Mouse (Mus musculus) lung, embryonic 14.5 days (tissue): Measurements from ENCODE around the gene Mon1a. TPM values are rescaled to one million over a fixed set of nuclear protein-coding genes. Genes with fewer than 3 reads are reported as not detected.

ENCODE experiments used
- ATAC-seq: fragments of 200-750 bp; cut with Nextera tagmentation; 2 replicates; pipeline ENCODE4 v1.8.0; 2017; ENCODE audit warnings: mild to moderate bottlenecking, moderate TSS enrichment, moderate library complexity; ENCODE audit not compliant: insufficient read depth
- DNase-seq: peaks from one replicate; pipeline ENCODE4 v3.0.0-alpha.2; 2015
- H3K27ac ChIP-seq: fragments of 300-500 bp; sonication (generic); 2 replicates; pipeline ENCODE4 v1.5.1; 2014; ENCODE audit warnings: low read depth, mild to moderate bottlenecking, moderate library complexity
- H3K27me3 ChIP-seq: fragments of 300-500 bp; sonication (generic); 2 replicates; pipeline ENCODE4 v1.6.1; 2014; ENCODE audit warnings: low read length, control low read depth; ENCODE audit not compliant: insufficient read depth
- H3K36me3 ChIP-seq: fragments of 300-500 bp; sonication (generic); 2 replicates; pipeline ENCODE4 v1.6.1; 2014; ENCODE audit warnings: control low read depth; ENCODE audit not compliant: insufficient read depth
- H3K4me1 ChIP-seq: fragments of 300-500 bp; sonication (generic); 2 replicates; pipeline ENCODE4 v1.6.1; 2014; ENCODE audit warnings: antibody characterized with exemption, control low read depth; ENCODE audit not compliant: insufficient read depth
- H3K4me2 ChIP-seq: fragments of 300-500 bp; sonication (generic); 2 replicates; pipeline ENCODE4 v1.6.1; 2014; ENCODE audit warnings: mild to moderate bottlenecking
- H3K4me3 ChIP-seq: fragments of 300-500 bp; sonication (generic); 2 replicates; pipeline ENCODE4 v1.5.1; 2014; ENCODE audit warnings: low read depth, low read length
- H3K9ac ChIP-seq: fragments of 300-500 bp; sonication (generic); 2 replicates; pipeline ENCODE4 v1.6.1; 2014
- H3K9me3 ChIP-seq: fragments of 300-500 bp; sonication (generic); 2 replicates; pipeline ENCODE4 v1.6.1; 2016; ENCODE audit warnings: low read depth, low read length, control low read depth
- CTCF ChIP-seq: IDR thresholded peaks from 2 replicates; pipeline ENCODE4 v1.5.1; 2016; ENCODE audit warnings: antibody characterized with exemption, low read depth
- WGBS: fragments of 180-500 bp; shearing (Covaris S2); extraction: QIAGEN DNeasy Blood & Tissue Kit; methylation state at CpG from one replicate; pipeline ENCODE4 v1.1.7; 2014; 5-methylcytosine and 5-hydroxymethylcytosine counted together
- polyA plus RNA-seq: library from polyadenylated mRNA; unstranded; fragments of >200 nt; fragmentation: Nextera tagmentation; extraction: Ambion mirVana; gene quantifications from 2 replicates; pipeline ENCODE4 v1.2.1, GENCODE M21; 2014

The Mon1a gene
- polyA plus RNA-seq, 1 experiment from 2014 or later = 13.0 TPM

GRCm38 (mm10) chr9:107872350-107873098 lies 15.4 kb upstream of the Mon1a start:
- peaks cover 8% of the 10 kb centered on the region; the same call in 1 of the 2 replicates for H3K4me1 ChIP-seq
- no peaks in the 10 kb centered on the region for H3K36me3 ChIP-seq
- H3K27ac ChIP-seq = peak overlapping the region; percentile 97
- no peak for TF ChIP-seq CTCF
- H3K4me2 ChIP-seq = peak overlapping the region; percentile 71
- H3K9me3 ChIP-seq = no peaks in the 10 kb centered on the region
- H3K27me3 ChIP-seq = no peaks in the 10 kb centered on the region
- ATAC-seq (peak; percentile 100), DNase-seq (peak; percentile 98)
- peak overlapping the region; percentile 90 for H3K4me3 ChIP-seq
- H3K9ac ChIP-seq = peak overlapping the region; percentile 96
- WGBS = under 1% methylated on average over 80 of the region's 80 CpGs

- H3K27me3 ChIP-seq = no peaks in the 10 kb centered on the region
- no peak for TF ChIP-seq CTCF
- DNase-seq = no peak
- H3K4me2 ChIP-seq = peak within 1 kb of the TSS; percentile 71
- H3K4me1 ChIP-seq = peaks cover 8% of the 10 kb centered on the region; the same call in 1 of the 2 replicates
- WGBS = 9% methylated on average over 14 of the region's 14 CpGs
- no peaks in the 10 kb centered on the region for H3K36me3 ChIP-seq
- no peaks in the 10 kb centered on the region for H3K9me3 ChIP-seq
- H3K9ac ChIP-seq = peak within 1 kb of the TSS; percentile 96
- peak within 1 kb of the TSS; percentile 90 for H3K4me3 ChIP-seq
- ATAC-seq = no peak
- H3K27ac ChIP-seq = peak within 1 kb of the TSS; percentile 97
These were observed 14.8 kb upstream of the Mon1a start, which contains the start of gene Rbm6 for GRCm38 (mm10) chr9:107873137-107873536. TSS of gene Rbm6 (minus strand) at chr9:107873237.

GRCm38 (mm10) chr9:107880411-107880810 lies 7.5 kb upstream of the Mon1a start:
- H3K4me2 ChIP-seq = no peak overlapping the region
- no peak for DNase-seq
- H3K9me3 ChIP-seq = no peaks in the 10 kb centered on the region
- no peaks in the 10 kb centered on the region for H3K36me3 ChIP-seq
- ATAC-seq = no peak
- no peaks in the 10 kb centered on the region for H3K27me3 ChIP-seq
- no peak overlapping the region for H3K27ac ChIP-seq
- H3K4me1 ChIP-seq = no peaks in the 10 kb centered on the region
- no peak overlapping the region for H3K4me3 ChIP-seq
- no peak for TF ChIP-seq CTCF
- 59% methylated on average over 4 of the region's 4 CpGs for WGBS
- no peak overlapping the region for H3K9ac ChIP-seq

- Histone ChIP-seq H3K4me1 (peaks cover 7% of the 10 kb centered on the region; the same call in 1 of the 2 replicates), H3K27ac (no peak overlapping the region), H3K9me3 (no peaks in the 10 kb centered on the region), H3K9ac (peak overlapping the region; percentile 73), H3K4me2 (peak overlapping the region; percentile 89), H3K27me3 (no peaks in the 10 kb centered on the region), H3K36me3 (no peaks in the 10 kb centered on the region), H3K4me3 (peak overlapping the region; percentile 79)
- peak; percentile 45 for DNase-seq
- 1% methylated on average over 18 of the region's 18 CpGs for WGBS
- ATAC-seq = peak; percentile 78
- peak; percentile 17; the same call in 1 of the 2 replicates for TF ChIP-seq CTCF
These were observed 408 bp downstream of the Mon1a start for GRCm38 (mm10) chr9:107888267-107888850.

GRCm38 (mm10) chr9:107890260-107890659 lies 2.3 kb downstream of the Mon1a start:
- H3K9ac ChIP-seq = no peak overlapping the region
- no peaks in the 10 kb centered on the region for H3K27me3 ChIP-seq
- DNase-seq (no peak), ATAC-seq (no peak)
- H3K4me3 ChIP-seq = no peak overlapping the region
- H3K27ac ChIP-seq = no peak overlapping the region
- H3K4me1 ChIP-seq = peaks cover 7% of the 10 kb centered on the region; the same call in 1 of the 2 replicates
- no peaks in the 10 kb centered on the region for H3K9me3 ChIP-seq
- 66% methylated on average over 6 of the region's 6 CpGs for WGBS
- no peaks in the 10 kb centered on the region for H3K36me3 ChIP-seq
- H3K4me2 ChIP-seq = no peak overlapping the region
- no peak for TF ChIP-seq CTCF

GRCm38 (mm10) chr9:107891023-107891422 lies 3.1 kb downstream of the Mon1a start:
- no peak overlapping the region for H3K27ac ChIP-seq
- H3K4me1 ChIP-seq = peaks cover 7% of the 10 kb centered on the region; the same call in 1 of the 2 replicates
- H3K9ac ChIP-seq = no peak overlapping the region
- no peak for ATAC-seq
- peak; percentile 44 for TF ChIP-seq CTCF
- no peak overlapping the region for H3K4me2 ChIP-seq
- DNase-seq = peak; percentile 21
- H3K4me3 ChIP-seq = no peak overlapping the region
- H3K36me3 ChIP-seq = no peaks in the 10 kb centered on the region
- H3K27me3 ChIP-seq = no peaks in the 10 kb centered on the region
- 93% methylated on average over 1 of the region's 1 CpGs for WGBS
- no peaks in the 10 kb centered on the region for H3K9me3 ChIP-seq

- Histone ChIP-seq H3K4me1 (no peaks in the 10 kb centered on the region), H3K27me3 (peaks cover 10% of the 10 kb centered on the region; the same call in 1 of the 2 replicates), H3K9ac (no peak overlapping the region), H3K27ac (no peak overlapping the region), H3K4me3 (no peak overlapping the region), H3K36me3 (0 out of 2 replicates have a peak, but pooled peaks cover 3% of the 10 kb centered on the region), H3K4me2 (no peak overlapping the region), H3K9me3 (no peaks in the 10 kb centered on the region)
- no peak for TF ChIP-seq CTCF
- WGBS = 88% methylated on average over 10 of the region's 10 CpGs
- DNase-seq (no peak), ATAC-seq (no peak)
These were observed 10.6 kb downstream of the Mon1a start for GRCm38 (mm10) chr9:107898563-107898962.
